Mouse (Mus musculus) kidney, postnatal 4 days (tissue): ENCODE results near the gene Vamp2.

Experiments used
- DNase-seq, 2 experiments: peaks; one replicate each; pipeline ENCODE4 v3.0.0; 2021; ENCODE audit warnings: mixed read lengths in 2 of 2

Vamp2 gene

GRCm38 (mm10) chr11:69100639-69101360 is 12.5 kb downstream of the Vamp2 start:
- no peak for DNase-seq

GRCm38 (mm10) chr11:69101604-69102402 is 13.5 kb downstream of the Vamp2 start:
- no peak for DNase-seq

DNA sequence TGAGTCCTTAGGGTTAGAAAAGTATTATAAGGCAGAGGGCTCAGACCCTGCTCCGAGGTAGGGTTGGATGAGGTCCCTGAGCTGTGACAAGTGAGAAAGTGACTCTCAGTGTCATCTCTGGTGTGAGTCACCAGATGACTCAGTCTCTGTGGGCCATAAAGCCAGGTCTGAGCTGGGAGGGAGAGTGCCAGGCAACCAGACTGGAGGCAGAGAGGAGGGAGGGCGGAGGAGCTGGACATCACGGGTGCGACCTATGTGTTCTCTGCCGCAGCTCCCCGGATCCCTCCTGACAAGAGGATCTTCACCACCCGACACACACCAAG is 14.1 kb downstream of the Vamp2 start:
- DNase-seq, result no peak

- DNase-seq, result no peak
Observed at GRCm38 (mm10) chr11:69103121-69103520, 14.8 kb downstream of the Vamp2 start.

- no peak for DNase-seq
Observed at GRCm38 (mm10) chr11:69103531-69104435, 15.5 kb downstream of the Vamp2 start.

DNA sequence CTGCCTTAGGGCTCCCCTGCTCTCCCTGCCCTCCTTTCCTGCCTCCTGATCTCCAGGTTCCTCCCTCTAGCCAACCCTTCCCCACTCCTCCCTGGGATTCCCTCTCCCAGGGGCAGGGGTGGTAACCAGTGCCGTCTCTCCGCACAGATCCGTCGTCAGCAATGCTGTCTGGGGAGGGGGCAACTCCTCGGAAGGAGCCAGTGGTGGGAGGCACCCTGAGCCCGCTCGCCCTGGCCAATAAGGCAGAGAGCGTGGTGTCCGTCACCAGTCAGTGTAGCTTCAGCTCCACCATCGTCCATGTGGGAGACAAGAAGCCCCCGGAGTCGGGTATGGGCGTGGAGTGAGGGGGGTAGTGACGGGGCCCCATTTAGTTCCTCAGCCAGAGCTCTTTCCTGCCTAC is 16.2 kb downstream of the Vamp2 start:
- DNase-seq, result no peak

DNA sequence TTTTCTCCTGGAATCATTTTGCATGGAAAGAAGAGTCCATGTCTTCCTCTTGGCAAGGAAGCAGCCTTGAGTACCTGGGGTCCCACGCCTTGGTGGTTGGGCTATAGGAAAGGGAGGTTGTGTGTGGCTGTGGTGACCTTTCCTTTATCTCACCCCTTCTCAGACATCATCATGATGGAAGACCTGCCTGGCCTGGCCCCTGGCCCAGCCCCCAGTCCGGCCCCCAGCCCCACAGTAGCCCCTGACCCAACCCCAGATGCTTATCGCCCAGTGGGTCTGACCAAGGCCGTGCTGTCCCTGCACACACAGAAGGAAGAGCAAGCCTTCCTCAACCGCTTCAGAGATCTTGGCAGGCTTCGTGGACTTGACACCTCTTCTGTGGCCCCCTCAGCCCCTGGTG is 16.9 kb downstream of the Vamp2 start:
- no peak for DNase-seq

- no peak for DNase-seq
Observed at GRCm38 (mm10) chr11:69105796-69106195, 17.5 kb downstream of the Vamp2 start.

- DNase-seq, result no peak
Observed at GRCm38 (mm10) chr11:69106299-69106698, 18.0 kb downstream of the Vamp2 start.

DNA sequence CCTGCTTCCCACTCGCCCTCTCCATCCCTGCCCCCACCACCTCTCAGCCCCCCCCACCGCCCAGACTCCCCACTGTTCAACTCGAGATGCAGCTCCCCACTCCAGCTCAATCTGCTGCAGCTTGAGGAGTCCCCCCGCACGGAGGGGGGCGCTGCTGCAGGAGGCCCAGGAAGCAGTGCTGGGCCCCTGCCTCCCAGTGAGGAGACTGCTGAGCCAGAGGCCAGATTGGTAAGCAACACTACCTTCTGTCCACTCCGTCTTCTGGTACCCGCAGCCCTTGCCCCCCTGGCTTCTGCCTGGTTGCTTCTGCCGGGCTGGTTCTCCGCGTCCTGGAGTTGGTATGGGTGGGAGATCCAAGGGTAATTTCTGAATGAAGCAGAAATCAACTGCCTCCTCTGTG is 18.6 kb downstream of the Vamp2 start:
- DNase-seq, result no peak

- no peak for DNase-seq
Observed at GRCm38 (mm10) chr11:69107676-69108075, 19.4 kb downstream of the Vamp2 start.

- DNase-seq, result no peak
Observed at GRCm38 (mm10) chr11:69108223-69108622, 19.9 kb downstream of the Vamp2 start.

- no peak for DNase-seq
Observed at GRCm38 (mm10) chr11:69109032-69109900, 21.0 kb downstream of the Vamp2 start.

DNA sequence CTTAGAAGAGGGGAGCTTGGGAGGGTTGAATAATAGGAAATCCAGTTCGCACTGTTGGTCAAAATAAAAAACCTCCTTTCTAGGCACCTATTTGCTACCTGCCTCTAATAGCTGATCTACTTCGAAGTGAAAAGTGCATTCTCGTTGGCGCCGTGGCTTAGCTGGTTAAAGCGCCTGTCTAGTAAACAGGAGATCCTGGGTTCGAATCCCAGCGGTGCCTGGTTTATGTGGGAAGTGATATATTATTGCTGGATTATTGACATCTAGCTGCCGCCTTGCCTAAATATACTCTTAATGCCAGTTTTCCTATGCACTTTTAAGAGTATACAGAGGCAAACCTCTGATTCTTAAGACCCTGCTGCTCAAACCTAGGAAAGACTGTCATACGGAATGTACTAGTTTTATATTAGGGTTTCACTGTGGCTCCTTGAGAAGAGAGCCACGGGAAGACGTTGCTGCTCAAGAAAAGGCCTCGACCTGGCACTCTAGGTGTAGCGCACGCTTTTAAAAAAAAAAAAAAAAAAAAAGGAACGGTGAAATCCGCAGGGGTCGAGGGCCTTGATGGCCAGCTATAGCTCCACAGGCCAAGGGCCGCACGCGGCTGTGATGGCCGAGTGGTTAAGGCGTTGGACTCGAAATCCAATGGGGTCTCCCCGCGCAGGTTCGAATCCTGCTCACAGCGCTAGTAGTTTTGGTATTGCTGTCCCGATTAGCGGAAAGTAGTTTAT is 22.2 kb downstream of the Vamp2 start:
- DNase-seq, result peak; percentile 98 to 99

DNA sequence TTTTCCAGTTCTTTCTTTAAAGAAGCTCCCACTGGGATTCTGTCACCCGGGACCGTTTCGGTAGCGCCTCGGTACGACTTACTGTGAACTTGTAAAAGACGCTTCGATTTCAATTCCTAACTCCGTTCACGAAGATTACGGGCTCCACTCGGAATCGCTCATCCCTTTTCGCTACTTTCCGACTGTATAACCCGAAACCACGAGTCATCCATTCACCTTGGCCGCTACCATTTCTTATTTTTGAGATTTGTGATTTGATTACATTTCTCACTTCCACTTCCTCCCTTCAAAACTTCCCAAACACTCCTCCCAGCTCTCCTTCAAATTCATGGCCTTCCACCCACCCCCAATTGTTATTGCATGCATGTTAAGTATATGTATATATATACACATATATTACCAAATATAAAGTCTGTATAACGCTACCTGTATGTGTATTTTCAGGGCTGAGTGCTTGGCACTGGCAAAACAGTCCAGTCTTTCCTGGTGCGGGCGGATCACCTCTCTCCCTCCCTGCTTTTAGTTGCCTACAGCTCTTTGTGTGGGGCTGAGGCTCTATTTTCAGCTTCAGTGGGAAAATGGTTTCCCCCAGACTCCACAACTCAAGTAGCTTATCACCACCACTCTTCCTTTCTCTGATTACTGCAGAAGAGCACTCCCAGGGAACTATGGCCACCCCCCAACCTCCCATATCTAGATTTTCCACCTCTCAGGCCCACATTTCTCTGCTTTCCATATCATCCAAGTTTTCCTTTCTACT is 22.9 kb downstream of the Vamp2 start:
- no peak for DNase-seq

GRCm38 (mm10) chr11:69111865-69112264 is 23.6 kb downstream of the Vamp2 start:
- no peak for DNase-seq

GRCm38 (mm10) chr11:69114018-69114417 is 25.7 kb downstream of the Vamp2 start:
- no peak for DNase-seq

GRCm38 (mm10) chr11:69114621-69115020 is 26.3 kb downstream of the Vamp2 start:
- no peak for DNase-seq

- DNase-seq, result no peak
Observed at GRCm38 (mm10) chr11:69116843-69117242, 28.6 kb downstream of the Vamp2 start.

GRCm38 (mm10) chr11:69117737-69118695 is 29.7 kb downstream of the Vamp2 start:
- peak; percentile 69 to 80 for DNase-seq
